Mouse (Mus musculus) testis, adult 2 months (tissue): Measurements from ENCODE around the gene H2afv. TPM values are rescaled to one million over a fixed set of nuclear protein-coding genes. Genes with fewer than 3 reads are reported as not detected.

Source experiments
- H3K27ac ChIP-seq: fragments of 200-500 bp; 2 replicates; pipeline ENCODE4 v1.5.1; 2012; ENCODE audit warnings: low read depth, low read length; ENCODE audit not compliant: control insufficient read depth, insufficient read depth
- H3K27me3 ChIP-seq: fragments of 200-500 bp; 2 replicates; pipeline ENCODE4 v1.6.1; 2012; ENCODE audit warnings: mild to moderate bottlenecking, low read length, moderate library complexity; ENCODE audit not compliant: control insufficient read depth, insufficient read depth
- H3K36me3 ChIP-seq: fragments of 200-500 bp; 2 replicates; pipeline ENCODE4 v1.6.1; 2012; ENCODE audit warnings: mild to moderate bottlenecking, low read length; ENCODE audit not compliant: control insufficient read depth, insufficient read depth
- H3K4me1 ChIP-seq: fragments of 200-500 bp; 2 replicates; pipeline ENCODE4 v1.6.1; 2012; ENCODE audit warnings: low read length; ENCODE audit not compliant: control insufficient read depth, insufficient read depth
- H3K4me3 ChIP-seq: fragments of 200-500 bp; 2 replicates; pipeline ENCODE4 v1.5.1; 2012; ENCODE audit warnings: low read depth, mild to moderate bottlenecking, low read length, moderate library complexity, mixed read lengths; ENCODE audit not compliant: control insufficient read depth
- CTCF ChIP-seq: fragments of 200-500 bp; IDR thresholded peaks from 2 replicates; pipeline ENCODE4 v1.5.1; 2012; ENCODE audit warnings: low read depth, mild to moderate bottlenecking, inconsistent platforms, low read length, moderate library complexity; ENCODE audit not compliant: control insufficient read depth, insufficient read depth, insufficient replicate concordance
- POLR2A ChIP-seq: fragments of 200-500 bp; IDR thresholded peaks from 2 replicates; pipeline ENCODE4 v1.6.1; 2012; ENCODE audit warnings: low read depth, mild to moderate bottlenecking, inconsistent platforms, low read length, moderate library complexity; ENCODE audit not compliant: control insufficient read depth
- polyA plus RNA-seq: library from polyadenylated mRNA; depleted of rRNA; stranded (reverse); fragments of >200 nt; gene quantifications from 2 replicates; pipeline ENCODE4 v1.2.3, GENCODE M21; 2012

H2afv gene
- polyA plus RNA-seq, 1 experiment = 26.2 TPM

GRCm38 (mm10) chr11:6484244-6484959 lies 40.2 kb upstream of the H2afv start:
- H3K36me3 ChIP-seq = no peaks in the 10 kb centered on the region
- peaks cover 3% of the 10 kb centered on the region; the same call in 1 of the 2 replicates for H3K4me1 ChIP-seq
- no peaks in the 10 kb centered on the region for H3K27me3 ChIP-seq
- H3K4me3 ChIP-seq = no peak overlapping the region
- TF ChIP-seq POLR2A = no peak
- no peak for TF ChIP-seq CTCF
- no peak overlapping the region for H3K27ac ChIP-seq

DNA sequence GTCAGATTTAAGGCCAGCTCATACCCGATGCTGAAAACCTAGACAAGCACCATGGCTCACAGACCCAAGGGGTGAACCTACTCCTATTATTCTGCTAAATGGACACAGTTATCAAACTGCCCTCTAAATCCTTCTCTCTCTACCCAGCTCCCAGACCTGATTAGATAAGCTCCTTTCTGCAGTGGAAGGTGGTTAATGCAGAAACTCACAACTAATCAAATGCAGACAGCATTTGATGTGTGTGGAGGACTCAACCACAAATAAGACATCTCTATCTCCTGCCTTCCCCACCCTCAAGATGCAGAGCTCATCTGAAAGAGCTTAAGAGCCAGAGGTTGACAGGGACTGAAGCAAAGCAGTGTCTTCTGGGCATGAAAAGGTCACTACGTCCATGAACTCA lies 38.9 kb upstream of the H2afv start:
- Histone ChIP-seq H3K36me3 (no peaks in the 10 kb centered on the region), H3K4me3 (no peak overlapping the region), H3K27me3 (no peaks in the 10 kb centered on the region), H3K4me1 (peaks cover 3% of the 10 kb centered on the region; the same call in 1 of the 2 replicates), H3K27ac (no peak overlapping the region)
- no peak for TF ChIP-seq CTCF
- no peak for TF ChIP-seq POLR2A

DNA sequence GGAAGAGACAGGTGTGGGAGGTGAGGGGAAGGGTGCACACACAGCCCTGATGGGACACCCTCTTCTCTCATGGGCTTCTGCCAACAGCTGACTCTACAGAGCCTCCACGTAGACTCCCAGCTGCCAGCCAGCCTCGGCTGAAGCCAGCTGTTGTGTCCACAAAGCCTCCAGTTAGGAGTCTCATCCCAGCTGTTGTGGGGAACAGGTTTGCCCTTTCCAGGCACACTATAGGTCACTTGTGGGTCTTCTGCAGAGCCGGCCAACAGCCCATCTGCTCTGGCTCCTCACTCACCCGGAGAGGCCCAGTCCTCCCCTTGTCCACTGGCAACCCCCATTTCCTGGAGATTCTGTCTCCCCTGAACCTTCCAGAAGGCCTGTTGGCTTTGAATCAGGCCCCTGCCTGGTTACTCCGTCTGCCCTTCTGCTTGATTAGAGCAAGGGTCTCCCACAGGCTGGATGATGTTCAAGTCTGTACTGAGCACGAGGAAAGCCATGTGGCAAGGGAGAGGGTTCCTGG lies 37.5 kb upstream of the H2afv start:
- Histone ChIP-seq H3K27ac (no peak overlapping the region), H3K4me1 (peaks cover 3% of the 10 kb centered on the region; the same call in 1 of the 2 replicates), H3K36me3 (no peaks in the 10 kb centered on the region), H3K4me3 (no peak overlapping the region), H3K27me3 (no peaks in the 10 kb centered on the region)
- TF ChIP-seq CTCF (no peak), POLR2A (no peak)

- Histone ChIP-seq H3K4me1 (peaks cover 3% of the 10 kb centered on the region; the same call in 1 of the 2 replicates), H3K27ac (no peak overlapping the region), H3K27me3 (no peaks in the 10 kb centered on the region), H3K4me3 (no peak overlapping the region), H3K36me3 (no peaks in the 10 kb centered on the region)
- no peak for TF ChIP-seq CTCF
- no peak for TF ChIP-seq POLR2A
Measured at GRCm38 (mm10) chr11:6480681-6481405, 36.6 kb upstream of the H2afv start.

DNA sequence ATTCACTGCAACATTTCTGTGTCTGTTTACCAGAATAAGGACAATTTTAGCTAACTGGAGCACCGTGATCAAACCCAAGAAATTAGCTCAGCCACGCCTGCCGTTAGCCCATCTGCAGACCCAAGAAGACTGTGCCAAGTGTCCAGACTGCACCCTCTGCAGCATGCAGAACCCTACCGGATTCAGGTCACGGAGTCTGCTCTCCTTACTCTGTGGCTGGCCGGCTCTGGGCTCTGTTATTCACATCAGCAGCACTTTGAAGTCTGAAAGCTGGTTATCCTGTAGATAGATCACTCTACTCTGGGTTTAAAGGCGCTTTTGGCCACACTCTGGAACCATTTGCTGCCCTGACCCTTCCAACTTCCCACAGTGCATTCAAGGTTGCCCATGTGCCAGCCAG lies 35.9 kb upstream of the H2afv start:
- no peak for TF ChIP-seq CTCF
- no peak for TF ChIP-seq POLR2A
- H3K27ac ChIP-seq = no peak overlapping the region
- peaks cover under 1% of the 10 kb centered on the region; the same call in 1 of the 2 replicates for H3K4me1 ChIP-seq
- H3K4me3 ChIP-seq = no peak overlapping the region
- no peaks in the 10 kb centered on the region for H3K27me3 ChIP-seq
- H3K36me3 ChIP-seq = no peaks in the 10 kb centered on the region

- no peak overlapping the region for H3K4me3 ChIP-seq
- peaks cover 2% of the 10 kb centered on the region for H3K4me1 ChIP-seq
- H3K27ac ChIP-seq = no peak overlapping the region
- H3K27me3 ChIP-seq = no peaks in the 10 kb centered on the region
- TF ChIP-seq POLR2A (no peak), CTCF (no peak)
- no peaks in the 10 kb centered on the region for H3K36me3 ChIP-seq
Measured at GRCm38 (mm10) chr11:6479231-6479630, 35.0 kb upstream of the H2afv start.

DNA sequence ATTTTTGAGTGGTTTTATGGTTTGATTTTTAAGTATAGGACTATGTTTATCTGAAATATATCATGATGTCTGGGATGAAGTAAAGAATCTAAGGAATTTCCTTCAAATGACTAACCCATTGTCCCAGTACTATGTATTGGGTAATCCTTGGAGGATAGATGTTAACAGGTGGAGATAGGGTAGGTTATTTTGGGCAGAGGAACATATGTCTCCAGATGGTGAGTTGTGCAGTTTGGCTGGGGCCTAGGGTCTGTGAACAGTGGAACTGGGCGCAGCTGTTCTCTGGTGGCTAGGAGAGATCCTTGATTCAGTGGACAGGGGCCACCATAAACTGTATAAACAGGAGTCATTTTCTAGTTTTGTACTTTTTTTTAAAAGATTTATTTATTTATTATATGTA lies 33.1 kb upstream of the H2afv start:
- Histone ChIP-seq H3K27ac (no peak overlapping the region), H3K4me3 (no peak overlapping the region), H3K36me3 (no peaks in the 10 kb centered on the region), H3K27me3 (no peaks in the 10 kb centered on the region), H3K4me1 (peaks cover 2% of the 10 kb centered on the region)
- TF ChIP-seq CTCF = no peak
- no peak for TF ChIP-seq POLR2A
